Mouse (Mus musculus) right cerebral cortex, postnatal 36 days (tissue): ENCODE results near the gene Gm5148.

ENCODE experiments used
- DNase-seq, 2 experiments: peaks; one replicate each; pipeline ENCODE4 v3.0.0; 2022; ENCODE audit warnings: low spot score in 2 of 2, mixed read lengths in 1 of 2

The Gm5148 gene

GRCm38 (mm10) chr3:37738171-37738950 is 14.1 kb upstream of the Gm5148 start:
- no peak for DNase-seq

GRCm38 (mm10) chr3:37737407-37737806 is 13.1 kb upstream of the Gm5148 start:
- peak; percentile 22 to 49 for DNase-seq

GRCm38 (mm10) chr3:37735166-37735565 is 10.9 kb upstream of the Gm5148 start:
- DNase-seq: no peak

GRCm38 (mm10) chr3:37729142-37729541 is 4.9 kb upstream of the Gm5148 start:
- DNase-seq: no peak

- DNase-seq: no peak
These were observed 4.1 kb upstream of the Gm5148 start for GRCm38 (mm10) chr3:37728112-37729100.

GRCm38 (mm10) chr3:37727392-37727791 is 3.1 kb upstream of the Gm5148 start:
- DNase-seq: no peak

- DNase-seq: no peak
These were observed 2.3 kb upstream of the Gm5148 start for GRCm38 (mm10) chr3:37726501-37727140.

GRCm38 (mm10) chr3:37724946-37725735 is 851 bp upstream of the Gm5148 start:
- DNase-seq: no peak

GRCm38 (mm10) chr3:37723662-37724170 is 574 bp downstream of the Gm5148 start:
- peak in 1 of 2 experiments; percentile 44 for DNase-seq

- peak in 1 of 2 experiments; percentile 14 for DNase-seq
These were observed 1.2 kb downstream of the Gm5148 start for GRCm38 (mm10) chr3:37723061-37723521.

- no peak for DNase-seq
These were observed 1.7 kb downstream of the Gm5148 start for GRCm38 (mm10) chr3:37722487-37723060.

GRCm38 (mm10) chr3:37716992-37717391 is 7.3 kb downstream of the Gm5148 start:
- DNase-seq: no peak

GRCm38 (mm10) chr3:37715734-37716133 is 8.6 kb downstream of the Gm5148 start:
- DNase-seq: no peak

- no peak for DNase-seq
These were observed 11.8 kb downstream of the Gm5148 start for GRCm38 (mm10) chr3:37712501-37712900.

GRCm38 (mm10) chr3:37711639-37712038 is 12.7 kb downstream of the Gm5148 start:
- DNase-seq: no peak

- no peak for DNase-seq
These were observed 16.5 kb downstream of the Gm5148 start for GRCm38 (mm10) chr3:37707801-37708200.

- DNase-seq: no peak
These were observed 17.9 kb downstream of the Gm5148 start for GRCm38 (mm10) chr3:37706439-37706838.

- DNase-seq: no peak
These were observed 18.9 kb downstream of the Gm5148 start for GRCm38 (mm10) chr3:37705436-37705835.

GRCm38 (mm10) chr3:37704701-37705279 is 19.5 kb downstream of the Gm5148 start:
- no peak for DNase-seq

- no peak for DNase-seq
These were observed 21.2 kb downstream of the Gm5148 start for GRCm38 (mm10) chr3:37703066-37703465.
